Mouse (Mus musculus) hindbrain, embryonic 16.5 days (tissue): ENCODE measurements around the gene Ttbk1. TPM values are rescaled to one million over a fixed set of nuclear protein-coding genes. Genes with fewer than 3 reads are reported as not detected.
A peak's percentile ranks its signal among the peaks of the same experiment; 100 is the strongest.

Experiments
- ATAC-seq: fragments of 200-750 bp; cut with Nextera tagmentation; 2 replicates; pipeline ENCODE4 v1.8.0; 2017; ENCODE audit warnings: moderate TSS enrichment, moderate library complexity
- H3K27ac ChIP-seq: fragments of 300-500 bp; sonication (generic); 2 replicates; pipeline ENCODE4 v1.5.1; 2014; ENCODE audit warnings: low read depth, mild to moderate bottlenecking, control low read depth, low read length, moderate library complexity
- H3K27me3 ChIP-seq: fragments of 300-500 bp; sonication (generic); replicated peaks from 2 replicates; pipeline ENCODE4 v1.6.1; 2014; ENCODE audit warnings: low read length; ENCODE audit not compliant: control insufficient read depth, insufficient read depth
- H3K36me3 ChIP-seq: fragments of 300-500 bp; sonication (generic); 2 replicates; pipeline ENCODE4 v1.6.1; 2014; ENCODE audit warnings: mild to moderate bottlenecking, low read length, moderate library complexity, mixed read lengths; ENCODE audit not compliant: control insufficient read depth, insufficient read depth
- H3K4me1 ChIP-seq: fragments of 300-500 bp; sonication (generic); 2 replicates; pipeline ENCODE4 v1.6.1; 2014; ENCODE audit warnings: low read depth, low read length; ENCODE audit not compliant: control insufficient read depth, insufficient read depth
- H3K4me2 ChIP-seq: fragments of 300-500 bp; sonication (generic); 2 replicates; pipeline ENCODE4 v1.6.1; 2014; ENCODE audit warnings: mild to moderate bottlenecking, low read length, control low read depth, moderate library complexity
- H3K4me3 ChIP-seq: fragments of 300-500 bp; sonication (generic); 2 replicates; pipeline ENCODE4 v1.5.1; 2014; ENCODE audit warnings: mild to moderate bottlenecking, low read length, control low read depth, moderate library complexity
- H3K9ac ChIP-seq: fragments of 300-500 bp; sonication (generic); 2 replicates; pipeline ENCODE4 v1.6.1; 2014; ENCODE audit warnings: low read depth, mild to moderate bottlenecking, control low read depth, low read length, moderate library complexity
- H3K9me3 ChIP-seq: fragments of 300-500 bp; sonication (generic); 2 replicates; pipeline ENCODE4 v1.6.1; 2014; ENCODE audit warnings: mild to moderate bottlenecking, low read length, moderate library complexity; ENCODE audit not compliant: control insufficient read depth
- WGBS: fragments of 180-500 bp; shearing (Covaris S2); extraction: QIAGEN DNeasy Blood & Tissue Kit; methylation state at CpG from one replicate; pipeline ENCODE4 v1.1.7; 2014; 5-methylcytosine and 5-hydroxymethylcytosine counted together
- polyA plus RNA-seq: library from polyadenylated mRNA; unstranded; fragments of >200 nt; fragmentation: Nextera tagmentation; extraction: Ambion mirVana; gene quantifications from 2 replicates; pipeline ENCODE4 v1.2.1, GENCODE M21; 2015

The Ttbk1 gene
- polyA plus RNA-seq, 1 experiment from 2014 or later: 5.5 TPM

DNA sequence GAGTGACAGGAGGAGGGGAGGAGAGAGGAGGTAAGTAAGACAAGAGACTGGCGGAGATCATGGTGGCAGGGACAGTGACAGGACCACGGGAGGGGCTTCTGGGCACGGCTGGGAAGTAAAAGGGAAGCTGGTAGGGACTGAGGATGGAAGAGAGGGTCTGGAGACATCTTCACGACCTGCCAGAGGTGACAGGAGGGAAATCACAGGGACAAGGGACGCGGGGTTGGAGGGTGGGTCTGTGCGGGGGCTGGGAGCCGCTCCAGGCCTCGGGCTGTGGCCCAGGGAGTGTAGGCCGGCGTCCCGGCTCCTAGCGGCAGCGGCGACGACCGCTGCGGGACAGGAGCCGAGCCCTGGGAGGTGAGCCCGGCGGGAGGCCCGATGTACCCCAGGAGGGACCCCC, 480 bp downstream of the Ttbk1 start:
- ATAC-seq: peak; percentile 31; the same call in 1 of the 2 replicates
- H3K36me3 ChIP-seq: no peaks in the 10 kb centered on the region
- 2% methylated on average over 21 of the region's 22 CpGs for WGBS
- H3K9me3 ChIP-seq: no peaks in the 10 kb centered on the region
- H3K4me3 ChIP-seq: peak overlapping the region; percentile 80
- peak overlapping the region; percentile 77 for H3K27ac ChIP-seq
- H3K9ac ChIP-seq: peak overlapping the region; percentile 94
- H3K4me2 ChIP-seq: peak overlapping the region; percentile 82
- H3K4me1 ChIP-seq: peaks cover 40% of the 10 kb centered on the region
- no peaks in the 10 kb centered on the region for H3K27me3 ChIP-seq

DNA sequence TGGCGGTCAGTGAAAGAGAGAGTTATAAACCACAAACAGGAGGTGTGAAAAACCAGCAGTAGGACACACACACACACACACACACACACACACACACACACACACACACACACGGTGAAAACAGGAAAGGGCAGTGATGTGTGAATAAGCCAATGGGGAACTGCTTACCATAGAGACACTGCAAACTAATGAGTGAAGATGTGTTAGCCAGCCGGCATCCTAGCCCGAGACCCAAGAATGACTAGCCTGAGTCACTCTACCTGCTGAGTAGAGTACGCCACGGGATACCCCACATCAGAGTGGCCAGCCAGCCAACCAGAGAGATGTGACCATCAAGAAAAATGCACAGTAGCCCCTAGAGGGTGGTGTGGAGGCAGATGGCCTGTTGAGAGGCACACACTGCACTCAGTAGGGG, 3.0 kb downstream of the Ttbk1 start:
- 11% methylated on average over 6 of the region's 6 CpGs for WGBS
- H3K36me3 ChIP-seq: peaks cover 7% of the 10 kb centered on the region
- no peaks in the 10 kb centered on the region for H3K9me3 ChIP-seq
- H3K27ac ChIP-seq: no peak overlapping the region; the same call in 1 of the 2 replicates
- peak overlapping the region; percentile 53 for H3K9ac ChIP-seq
- H3K27me3 ChIP-seq: no peaks in the 10 kb centered on the region
- peaks cover 40% of the 10 kb centered on the region for H3K4me1 ChIP-seq
- ATAC-seq: no peak
- peak overlapping the region; percentile 60 for H3K4me2 ChIP-seq
- H3K4me3 ChIP-seq: peak overlapping the region; percentile 45

DNA sequence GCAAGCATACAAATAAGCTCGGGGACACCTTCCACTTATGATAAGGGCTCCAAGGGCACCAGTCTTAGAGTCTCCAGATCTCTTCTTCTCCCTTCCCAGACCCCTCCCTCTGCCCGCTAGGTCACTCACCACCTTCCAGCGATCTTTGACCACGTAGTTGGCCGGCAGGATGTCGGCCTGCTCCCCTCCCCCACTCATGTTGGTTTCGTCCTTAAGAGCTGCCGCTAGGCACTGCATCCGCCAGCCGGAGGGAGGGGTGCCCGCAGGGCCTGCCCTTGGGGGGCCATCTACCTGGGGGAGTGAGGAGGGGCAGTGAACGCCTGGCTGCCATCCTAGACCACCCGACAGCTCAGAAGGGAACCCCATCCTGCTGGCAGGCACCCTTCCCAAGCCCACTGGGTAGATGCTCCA, 3.4 kb downstream of the Ttbk1 start:
- Histone ChIP-seq H3K36me3 (peaks cover 9% of the 10 kb centered on the region), H3K9me3 (no peaks in the 10 kb centered on the region), H3K4me3 (peak overlapping the region; percentile 45), H3K4me1 (peaks cover 40% of the 10 kb centered on the region), H3K9ac (peak overlapping the region; percentile 53), H3K27ac (peak overlapping the region; percentile 35; the same call in 1 of the 2 replicates), H3K4me2 (peak overlapping the region; percentile 60), H3K27me3 (no peaks in the 10 kb centered on the region)
- 3% methylated on average over 13 of the region's 13 CpGs for WGBS
- no peak for ATAC-seq

DNA sequence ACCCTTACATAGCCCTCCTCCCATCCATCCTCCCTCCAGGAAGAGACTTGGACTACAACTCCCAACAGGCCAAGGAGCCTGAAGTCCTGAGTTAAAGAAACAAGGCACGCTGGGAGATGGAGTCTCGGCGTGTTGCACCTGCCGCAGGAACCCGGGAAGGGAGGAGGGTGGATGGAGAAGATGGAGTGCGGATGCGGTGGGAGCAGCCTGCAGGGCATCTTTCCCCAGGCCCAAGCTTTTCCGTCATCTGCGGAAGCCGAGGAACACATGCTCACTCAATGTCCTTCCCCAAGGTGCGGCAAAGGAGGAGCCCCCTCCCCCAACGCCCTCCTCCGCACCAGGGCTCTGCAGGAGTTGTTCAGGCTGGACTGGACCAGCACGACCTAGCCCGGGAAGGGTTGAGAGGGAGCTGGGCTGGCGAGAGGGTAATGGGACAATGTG, 3.9 kb downstream of the Ttbk1 start:
- WGBS: 2% methylated on average over 16 of the region's 16 CpGs
- ATAC-seq: peak; percentile 49
- Histone ChIP-seq H3K4me1 (peaks cover 40% of the 10 kb centered on the region), H3K36me3 (peaks cover 13% of the 10 kb centered on the region), H3K27ac (no peak overlapping the region; the same call in 1 of the 2 replicates), H3K27me3 (no peaks in the 10 kb centered on the region), H3K9ac (peak overlapping the region; percentile 53), H3K9me3 (no peaks in the 10 kb centered on the region), H3K4me2 (peak overlapping the region; percentile 60), H3K4me3 (peak overlapping the region; percentile 45)

DNA sequence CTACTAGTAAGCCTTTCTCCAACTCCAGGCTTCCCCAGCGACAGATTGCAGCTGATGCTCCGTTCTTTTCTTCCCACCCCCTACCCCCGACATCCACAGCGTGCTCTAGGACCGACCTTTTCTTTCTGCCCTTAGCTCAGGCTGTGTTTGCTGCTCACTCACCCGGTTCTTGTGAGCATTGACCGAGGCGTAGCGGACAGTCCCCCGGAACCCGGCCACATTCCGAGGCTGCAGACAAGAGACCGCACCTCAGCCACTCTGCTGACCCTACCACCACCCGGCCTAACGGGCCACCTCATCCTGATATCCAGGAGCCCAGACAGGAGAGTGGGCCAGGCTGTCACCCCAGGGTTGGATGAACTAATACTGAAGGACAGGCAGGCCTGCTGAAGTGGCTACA, 10.2 kb downstream of the Ttbk1 start:
- Histone ChIP-seq H3K27me3 (no peaks in the 10 kb centered on the region), H3K9ac (no peak overlapping the region), H3K36me3 (peaks cover 39% of the 10 kb centered on the region), H3K9me3 (no peaks in the 10 kb centered on the region), H3K4me2 (no peak overlapping the region), H3K4me1 (no peaks in the 10 kb centered on the region), H3K4me3 (no peak overlapping the region), H3K27ac (no peak overlapping the region)
- no peak for ATAC-seq
- 74% methylated on average over 15 of the region's 15 CpGs for WGBS

DNA sequence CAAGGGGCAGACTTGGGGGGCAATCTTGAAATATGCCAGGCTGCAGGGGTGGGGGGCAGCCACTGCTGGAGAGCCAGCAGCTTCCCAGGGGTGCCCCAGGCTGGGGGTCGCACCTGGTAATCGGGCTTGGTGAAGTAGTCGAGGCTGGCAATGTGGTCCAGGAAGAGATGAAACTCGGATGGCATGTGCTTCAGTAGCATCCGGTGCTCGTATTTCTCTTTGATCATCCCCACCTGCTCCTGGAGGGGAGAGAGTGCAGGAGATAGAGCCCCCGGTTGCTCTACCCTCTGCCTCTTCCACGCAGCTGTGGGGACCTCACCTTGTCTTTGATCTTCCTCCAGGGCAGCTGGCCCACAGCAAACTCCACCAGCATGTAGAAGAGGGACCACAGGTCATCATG, 10.9 kb downstream of the Ttbk1 start:
- no peaks in the 10 kb centered on the region for H3K27me3 ChIP-seq
- H3K27ac ChIP-seq: no peak overlapping the region
- WGBS: 88% methylated on average over 8 of the region's 8 CpGs
- H3K4me2 ChIP-seq: no peak overlapping the region
- H3K4me1 ChIP-seq: no peaks in the 10 kb centered on the region
- H3K9me3 ChIP-seq: no peaks in the 10 kb centered on the region
- H3K36me3 ChIP-seq: peaks cover 39% of the 10 kb centered on the region
- no peak overlapping the region for H3K9ac ChIP-seq
- H3K4me3 ChIP-seq: no peak overlapping the region
- no peak for ATAC-seq

DNA sequence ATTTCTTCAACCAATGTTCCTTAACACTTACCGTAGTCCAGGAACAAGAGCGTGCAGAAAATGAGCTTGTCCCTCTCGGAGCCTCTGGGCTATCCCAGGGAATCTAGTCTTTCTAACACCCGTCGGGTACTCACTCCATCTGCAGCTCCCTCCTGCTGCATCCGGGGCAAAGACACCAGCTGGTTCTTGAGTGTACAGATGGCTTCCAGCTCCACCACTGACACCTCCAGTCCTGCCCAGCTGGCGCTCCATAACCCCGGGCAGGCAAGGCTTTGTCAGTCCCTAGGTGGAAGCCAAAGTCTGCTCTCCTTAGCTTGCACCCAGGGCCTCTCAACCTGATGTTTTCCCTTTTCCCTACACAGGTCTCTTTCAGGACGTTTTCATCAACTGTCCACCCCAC, 19.6 kb downstream of the Ttbk1 start:
- Histone ChIP-seq H3K27ac (no peak overlapping the region), H3K4me3 (no peak overlapping the region), H3K27me3 (no peaks in the 10 kb centered on the region), H3K4me1 (no peaks in the 10 kb centered on the region), H3K36me3 (peaks cover 50% of the 10 kb centered on the region), H3K9me3 (no peaks in the 10 kb centered on the region), H3K4me2 (no peak overlapping the region), H3K9ac (no peak overlapping the region)
- 59% methylated on average over 9 of the region's 9 CpGs for WGBS
- ATAC-seq: no peak

DNA sequence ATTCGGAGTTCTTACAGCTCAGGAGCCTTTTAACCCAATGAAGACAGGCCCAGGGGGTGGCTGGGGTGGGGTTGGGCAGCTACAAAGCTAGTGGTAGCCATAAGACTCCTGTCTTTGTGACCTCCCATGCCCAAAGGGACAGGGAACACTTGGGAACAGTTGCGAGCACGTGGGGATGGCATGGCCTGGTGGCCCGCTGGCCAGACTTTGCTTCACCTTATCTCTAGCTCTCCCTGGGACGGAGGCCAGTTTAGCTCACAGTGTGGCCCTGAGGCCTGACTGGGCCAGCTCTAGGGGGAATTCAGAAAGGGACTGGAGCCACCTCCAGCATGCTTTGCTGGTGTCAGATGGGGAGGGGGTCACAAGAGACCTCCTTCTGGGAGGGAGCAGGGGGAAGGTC, 25.2 kb downstream of the Ttbk1 start:
- ATAC-seq: no peak
- H3K9me3 ChIP-seq: no peaks in the 10 kb centered on the region
- H3K4me2 ChIP-seq: no peak overlapping the region
- peaks cover 21% of the 10 kb centered on the region; the same call in 1 of the 2 replicates for H3K36me3 ChIP-seq
- no peaks in the 10 kb centered on the region for H3K27me3 ChIP-seq
- no peak overlapping the region for H3K27ac ChIP-seq
- 84% methylated on average over 5 of the region's 5 CpGs for WGBS
- no peak overlapping the region for H3K4me3 ChIP-seq
- no peaks in the 10 kb centered on the region for H3K4me1 ChIP-seq
- no peak overlapping the region for H3K9ac ChIP-seq

DNA sequence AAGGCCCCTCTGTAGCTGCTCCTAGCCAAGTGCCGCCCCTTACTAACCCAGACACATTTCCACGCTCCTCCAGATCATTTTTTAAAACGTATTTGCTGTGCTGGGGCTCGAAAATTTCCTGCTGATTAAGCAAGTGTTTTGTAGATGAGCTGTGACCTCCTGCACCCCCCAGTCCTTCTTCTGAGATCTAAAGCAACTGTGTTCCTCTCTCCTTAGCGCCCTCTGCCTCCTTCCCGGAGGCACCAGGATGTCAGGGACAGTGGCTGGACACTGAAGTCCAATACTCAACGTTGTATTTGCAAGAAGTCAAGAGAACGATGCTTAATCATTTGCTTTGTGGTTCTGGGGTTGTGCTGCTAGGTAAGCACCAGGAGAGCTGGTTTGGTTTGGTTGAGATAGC, 26.1 kb downstream of the Ttbk1 start:
- Histone ChIP-seq H3K4me3 (0 out of 2 replicates have a peak overlapping the region, but pooled peaks have one; percentile 8), H3K4me1 (no peaks in the 10 kb centered on the region), H3K27ac (no peak overlapping the region), H3K9me3 (no peaks in the 10 kb centered on the region), H3K9ac (0 out of 2 replicates have a peak overlapping the region, but pooled peaks have one; percentile 14), H3K36me3 (peaks cover 13% of the 10 kb centered on the region; the same call in 1 of the 2 replicates), H3K4me2 (peak overlapping the region; percentile 32), H3K27me3 (0 out of 2 replicates have a peak, but pooled peaks cover 2% of the 10 kb centered on the region)
- no peak for ATAC-seq
- 20% methylated on average over 8 of the region's 8 CpGs for WGBS
